8 mouse cellular contexts compared by ENCODE assay signal in genomic region chr14:121061686-121062085, GRCm38 (mm10). TPM values are rescaled to one million over a fixed set of nuclear protein-coding genes. Genes with fewer than 3 reads are reported as not detected.
DNase-seq lines count a peak whose midpoint lies in the region; ATAC-seq lines count a peak whose summit lies in the region.

No protein-coding gene starts in this region.

- peaks cover 69% of the 10 kb centered on the region for H3K4me1 ChIP-seq in embryonic facial prominence, embryonic 13.5 days
- H3K4me1 ChIP-seq in heart, embryonic 14.5 days (ENCODE audit: control insufficient read depth in 2 of 2, insufficient read depth in 2 of 2, low read length in 2 of 2) = peaks cover 38 to 53% of the 10 kb centered on the region in 2 experiments
- H3K4me1 ChIP-seq in limb, embryonic 15.5 days = peaks cover 62% of the 10 kb centered on the region

- H3K27me3 ChIP-seq in embryonic facial prominence, embryonic 13.5 days = no peaks in the 10 kb centered on the region
- H3K27me3 ChIP-seq in heart, embryonic 14.5 days (ENCODE audit: control insufficient read depth, insufficient read depth, low read length) = no peaks in the 10 kb centered on the region
- no peaks in the 10 kb centered on the region for H3K27me3 ChIP-seq in limb, embryonic 15.5 days

- H3K36me3 ChIP-seq in embryonic facial prominence, embryonic 13.5 days = peaks cover 16% of the 10 kb centered on the region
- H3K36me3 ChIP-seq in heart, embryonic 14.5 days (ENCODE audit: control insufficient read depth, insufficient read depth, low read length) = peaks cover 3% of the 10 kb centered on the region; the same call in 1 of the 2 replicates
- H3K36me3 ChIP-seq in limb, embryonic 15.5 days = peaks cover 8% of the 10 kb centered on the region

- DNase-seq in frontal cortex, postnatal 25 days (ENCODE audit: low spot score in 2 of 2) = no peak
- DNase-seq in frontal cortex, postnatal 14 days (ENCODE audit: low spot score in 2 of 2) = no peak
- DNase-seq in retina, embryonic 14.5 days (ENCODE audit: low spot score) = no peak
- DNase-seq in spleen, postnatal 14 days (ENCODE audit: low spot score in 2 of 2) = no peak

- ATAC-seq in frontal cortex, adult (ENCODE audit: low TSS enrichment) = peak; percentile 53
- no peak for ATAC-seq in embryonic facial prominence, embryonic 13.5 days (ENCODE audit: insufficient number of reproducible peaks, insufficient read depth, low FRiP score, low TSS enrichment, low read depth)
- no peak for ATAC-seq in heart, embryonic 14.5 days (ENCODE audit: insufficient number of reproducible peaks, insufficient read depth, low FRiP score, low read depth)
- ATAC-seq in limb, embryonic 15.5 days (ENCODE audit: insufficient number of reproducible peaks, low FRiP score, low TSS enrichment, low read depth) = no peak

- WGBS in embryonic facial prominence, embryonic 13.5 days = 56% methylated on average over 4 of the region's 4 CpGs
- WGBS in heart, embryonic 14.5 days = 38% methylated on average over 4 of the region's 4 CpGs
- WGBS in limb, embryonic 15.5 days = 39% methylated on average over 4 of the region's 4 CpGs

- H3K4me3 ChIP-seq in embryonic facial prominence, embryonic 13.5 days = no peak overlapping the region
- no peak overlapping the region for H3K4me3 ChIP-seq in heart, embryonic 14.5 days (ENCODE audit: control insufficient read depth in 1 of 2, insufficient read depth in 1 of 2, low read depth in 1 of 2, low read length in 2 of 2)
- no peak overlapping the region for H3K4me3 ChIP-seq in limb, embryonic 15.5 days

- peak overlapping the region; percentile 86 for H3K27ac ChIP-seq in embryonic facial prominence, embryonic 13.5 days
- peak overlapping the region; percentile 43 to 69 for H3K27ac ChIP-seq in heart, embryonic 14.5 days (replicated peaks in 1 of 2; ENCODE audit: control insufficient read depth in 1 of 2, insufficient read depth in 1 of 2, low read depth in 2 of 2, low read length in 2 of 2)
- peak overlapping the region; percentile 83 for H3K27ac ChIP-seq in limb, embryonic 15.5 days

- H3K4me2 ChIP-seq in embryonic facial prominence, embryonic 13.5 days = peak overlapping the region; percentile 24
- H3K4me2 ChIP-seq in heart, embryonic 14.5 days (ENCODE audit: low read length) = peak overlapping the region; percentile 27
- peak overlapping the region; percentile 10; the same call in 1 of the 2 replicates for H3K4me2 ChIP-seq in limb, embryonic 15.5 days

- peaks cover 4% of the 10 kb centered on the region; the same call in 1 of the 2 replicates for H3K9me3 ChIP-seq in embryonic facial prominence, embryonic 13.5 days
- H3K9me3 ChIP-seq in heart, embryonic 14.5 days (ENCODE audit: control insufficient read depth, low read length) = no peaks in the 10 kb centered on the region
- H3K9me3 ChIP-seq in limb, embryonic 15.5 days = no peaks in the 10 kb centered on the region

- H3K9ac ChIP-seq in embryonic facial prominence, embryonic 13.5 days = no peak overlapping the region
- H3K9ac ChIP-seq in heart, embryonic 14.5 days (ENCODE audit: low read length) = no peak overlapping the region
- H3K9ac ChIP-seq in limb, embryonic 15.5 days = no peak overlapping the region

RNA-seq across cellular contexts. Expression of gene Farp1, which starts 26.7 kb away (rescaled TPM):
- 38.7 and 39.6 TPM in 2 replicates for polyA plus RNA-seq in embryonic facial prominence, embryonic 13.5 days (2015; fragmentation: Nextera tagmentation; extraction: Ambion mirVana)
- polyA plus RNA-seq in heart, embryonic 14.5 days (2014; fragmentation: Nextera tagmentation; extraction: Ambion mirVana) = 19.1 and 20.4 TPM in 2 replicates
- 25.1 and 29.1 TPM in 2 replicates for polyA plus RNA-seq in limb, embryonic 15.5 days (2015; fragmentation: Nextera tagmentation; extraction: Ambion mirVana)
